In the genomic region with DNA sequence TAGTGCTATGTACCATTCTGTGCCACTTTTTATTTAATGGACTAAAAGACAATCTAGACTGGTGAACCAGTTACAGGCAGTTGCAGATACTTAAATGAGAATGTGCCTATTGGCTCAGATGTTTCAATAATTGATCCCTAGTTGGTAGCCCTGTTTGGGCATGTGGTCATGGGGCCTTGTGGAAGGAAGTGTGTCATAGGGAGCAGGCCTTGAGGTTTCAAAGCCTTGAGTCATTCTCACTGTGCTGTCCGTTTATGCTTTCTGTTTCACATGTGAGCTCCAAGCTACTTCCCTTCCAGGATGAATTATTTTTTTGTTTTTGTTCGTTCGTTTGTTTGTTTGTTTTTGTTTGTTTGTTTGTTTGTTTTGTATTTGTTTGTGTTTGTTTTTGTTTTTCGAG, we compare ENCODE assay signal across 13 mouse cellular contexts.
"Had no signal": no experiment of that assay in that cellular context is flagged by ENCODE, and none has a peak within 500 bp of the region (broad histone marks: within the 10 kb centered on the region; RNA-seq: fewer than 3 reads in every experiment).

No protein-coding gene starts in this region.

- H3K27me3 ChIP-seq: lung, embryonic 15.5 days; megakaryocyte, embryonic 14.5 days; midbrain, embryonic 13.5 days; midbrain, embryonic 15.5 days; neural tube, embryonic 12.5 days had no signal

- H3K36me3 ChIP-seq: lung, embryonic 15.5 days; midbrain, embryonic 13.5 days; midbrain, embryonic 15.5 days; neural tube, embryonic 12.5 days had no signal

- DNase-seq: liver, postnatal 0 days; lung, adult 2 months; lung, postnatal 14 days; right cerebral cortex, postnatal 14 days; thymus, adult 18-20 months; thymus, postnatal 14 days; thymus, postnatal 36 days had no signal

- H3K4me1 ChIP-seq: lung, embryonic 15.5 days; megakaryocyte, embryonic 14.5 days; midbrain, embryonic 13.5 days; midbrain, embryonic 15.5 days; neural tube, embryonic 12.5 days had no signal

- H3K27ac ChIP-seq: lung, embryonic 15.5 days; midbrain, embryonic 13.5 days; midbrain, embryonic 15.5 days; neural tube, embryonic 12.5 days had no signal

- H3K4me3 ChIP-seq: lung, embryonic 15.5 days; megakaryocyte, embryonic 14.5 days; midbrain, embryonic 13.5 days; midbrain, embryonic 15.5 days; neural tube, embryonic 12.5 days had no signal

- ATAC-seq: liver, postnatal 0 days; lung, postnatal 0 days; midbrain, embryonic 13.5 days; midbrain, embryonic 15.5 days had no signal
